Comparison of ENCODE assay signal across 10 mouse cellular contexts in genomic region chr15:92621731-92622234, GRCm38 (mm10).
DNase-seq lines count a peak whose midpoint lies in the region; ATAC-seq lines count a peak whose summit lies in the region.
"Had no signal": no experiment of that assay in that cellular context is flagged by ENCODE, and none has a peak within 500 bp of the region (broad histone marks: within the 10 kb centered on the region; RNA-seq: fewer than 3 reads in every experiment).

No protein-coding gene starts in this region.

- no peaks in the 10 kb centered on the region for H3K9me3 ChIP-seq in lung, embryonic 15.5 days
- H3K9me3 ChIP-seq in embryonic facial prominence, embryonic 14.5 days (ENCODE audit: control insufficient read depth, low read length), result no peaks in the 10 kb centered on the region
- H3K9me3 ChIP-seq in heart, embryonic 11.5 days (replicated peaks; ENCODE audit: control insufficient read depth, low read length), result no peaks in the 10 kb centered on the region
- peaks cover 5% of the 10 kb centered on the region; the same call in 1 of the 2 replicates for H3K9me3 ChIP-seq in liver, embryonic 12.5 days (replicated peaks)

- WGBS in lung, embryonic 15.5 days, result 63% methylated on average over 9 of the region's 9 CpGs
- 55% methylated on average over 9 of the region's 9 CpGs for WGBS in embryonic facial prominence, embryonic 14.5 days
- WGBS in heart, embryonic 11.5 days (ENCODE audit: insufficient replicate concordance), result 89% methylated on average over 9 of the region's 9 CpGs
- WGBS in liver, embryonic 12.5 days (ENCODE audit: insufficient replicate concordance), result 77% methylated on average over 9 of the region's 9 CpGs

- H3K4me3 ChIP-seq in lung, embryonic 15.5 days, result no peak overlapping the region
- H3K4me3 ChIP-seq in embryonic facial prominence, embryonic 14.5 days (ENCODE audit: low read depth, low read length), result no peak overlapping the region
- H3K4me3 ChIP-seq in heart, embryonic 11.5 days (ENCODE audit: low read depth, low read length), result no peak overlapping the region
- no peak overlapping the region for H3K4me3 ChIP-seq in liver, embryonic 12.5 days

- DNase-seq in lung, adult 18-20 months, result no peak
- peak; percentile 77 for DNase-seq in embryonic facial prominence, embryonic 14.5 days (ENCODE audit: low spot score)
- DNase-seq in layer of hippocampus, postnatal 10 days (ENCODE audit: low spot score in 2 of 2), result peak; percentile 20 to 39
- DNase-seq in right cerebral cortex, postnatal 10 days (ENCODE audit: low spot score in 2 of 2), result peak; percentile 70 to 83
- no peak for DNase-seq in gastrocnemius, postnatal 4 days (ENCODE audit: low spot score in 2 of 2)
- DNase-seq: adrenal gland, postnatal 36 days; spleen, adult 18-20 months had no signal

- H3K27ac ChIP-seq in lung, embryonic 15.5 days, result peak overlapping the region; percentile 63
- peak overlapping the region; percentile 1; the same call in 1 of the 2 replicates for H3K27ac ChIP-seq in embryonic facial prominence, embryonic 14.5 days (replicated peaks; ENCODE audit: low read depth, low read length)
- no peak overlapping the region for H3K27ac ChIP-seq in heart, embryonic 11.5 days (ENCODE audit: low read depth, low read length)
- H3K27ac ChIP-seq in liver, embryonic 12.5 days, result no peak overlapping the region

- ATAC-seq in lung, embryonic 15.5 days (ENCODE audit: borderline replicate concordance, extremely low read depth, low FRiP score, low TSS enrichment), result peak; percentile 49; the same call in 1 of the 2 replicates
- no peak for ATAC-seq in embryonic facial prominence, embryonic 14.5 days (ENCODE audit: low read depth)
- ATAC-seq in heart, embryonic 11.5 days (replicated peaks; ENCODE audit: insufficient number of reproducible peaks, low FRiP score, low TSS enrichment), result no peak
- ATAC-seq in liver, embryonic 12.5 days, result no peak

- H3K9ac ChIP-seq in lung, embryonic 15.5 days, result no peak overlapping the region
- H3K9ac ChIP-seq in embryonic facial prominence, embryonic 14.5 days (ENCODE audit: low read depth, low read length), result no peak overlapping the region
- no peak overlapping the region for H3K9ac ChIP-seq in heart, embryonic 11.5 days (ENCODE audit: low read depth, low read length)
- H3K9ac ChIP-seq in liver, embryonic 12.5 days, result no peak overlapping the region

- H3K4me2 ChIP-seq in lung, embryonic 15.5 days, result no peak overlapping the region
- no peak overlapping the region for H3K4me2 ChIP-seq in embryonic facial prominence, embryonic 14.5 days (ENCODE audit: low read depth, low read length)
- no peak overlapping the region for H3K4me2 ChIP-seq in heart, embryonic 11.5 days
- H3K4me2 ChIP-seq in liver, embryonic 12.5 days, result no peak overlapping the region

- H3K27me3 ChIP-seq in lung, embryonic 15.5 days, result no peaks in the 10 kb centered on the region
- no peaks in the 10 kb centered on the region for H3K27me3 ChIP-seq in embryonic facial prominence, embryonic 14.5 days (replicated peaks; ENCODE audit: control insufficient read depth, insufficient read depth, low read length)
- H3K27me3 ChIP-seq in heart, embryonic 11.5 days (ENCODE audit: control insufficient read depth, insufficient read depth, low read length), result no peaks in the 10 kb centered on the region
- H3K27me3 ChIP-seq in liver, embryonic 12.5 days (replicated peaks), result no peaks in the 10 kb centered on the region

- H3K36me3 ChIP-seq in lung, embryonic 15.5 days, result no peaks in the 10 kb centered on the region
- H3K36me3 ChIP-seq in embryonic facial prominence, embryonic 14.5 days (ENCODE audit: control insufficient read depth, insufficient read depth, low read length), result no peaks in the 10 kb centered on the region
- no peaks in the 10 kb centered on the region for H3K36me3 ChIP-seq in heart, embryonic 11.5 days (ENCODE audit: control insufficient read depth, insufficient read depth, low read length)
- no peaks in the 10 kb centered on the region for H3K36me3 ChIP-seq in liver, embryonic 12.5 days

- H3K4me1 ChIP-seq in lung, embryonic 15.5 days, result 0 out of 2 replicates have a peak, but pooled peaks cover 6% of the 10 kb centered on the region
- no peaks in the 10 kb centered on the region for H3K4me1 ChIP-seq in embryonic facial prominence, embryonic 14.5 days (ENCODE audit: control insufficient read depth, insufficient read depth, low read length)
- no peaks in the 10 kb centered on the region for H3K4me1 ChIP-seq in heart, embryonic 11.5 days (ENCODE audit: control insufficient read depth, insufficient read depth, low read length)
- H3K4me1 ChIP-seq in liver, embryonic 12.5 days, result no peaks in the 10 kb centered on the region

Comparison
In these comparisons a context has a peak if more than half of its experiments do, and no peak if none do; other contexts are left out.
1. H3K27ac ChIP-seq: peak in lung, embryonic 15.5 days (single experiment) and embryonic facial prominence, embryonic 14.5 days (single experiment); none in heart, embryonic 11.5 days (single experiment) and liver, embryonic 12.5 days (single experiment).
2. DNase-seq: peak in embryonic facial prominence, embryonic 14.5 days (single experiment), layer of hippocampus, postnatal 10 days (2 of 2) and right cerebral cortex, postnatal 10 days (2 of 2); none in lung, adult 18-20 months (0 of 2) and gastrocnemius, postnatal 4 days (0 of 2).